Mouse (Mus musculus) embryo, embryonic 10.5 days (tissue): ENCODE measurements at regions not wholly inside any gene's neighbourhood (a gene's known extent, or its start where the extent isn't known, plus 50 kb on each side); places are given as distances from the start of the nearest gene placed in this dataset.
A peak's percentile ranks its signal among the peaks of the same experiment; 100 is the strongest.

Experiments used
- DNase-seq: peaks from one replicate; pipeline ENCODE4 v3.0.0-alpha.2; 2015; ENCODE audit warnings: low spot score

GRCm38 (mm10) chr16:5466760-5467159, 211.0 kb upstream of the Eef2kmt start:
- DNase-seq: no peak

- peak; percentile 72 for DNase-seq
Observed at GRCm38 (mm10) chr16:5455352-5455965, 199.7 kb upstream of the Eef2kmt start.

- peak; percentile 29 for DNase-seq
Observed at GRCm38 (mm10) chr16:5454243-5454642, 198.5 kb upstream of the Eef2kmt start.

DNA sequence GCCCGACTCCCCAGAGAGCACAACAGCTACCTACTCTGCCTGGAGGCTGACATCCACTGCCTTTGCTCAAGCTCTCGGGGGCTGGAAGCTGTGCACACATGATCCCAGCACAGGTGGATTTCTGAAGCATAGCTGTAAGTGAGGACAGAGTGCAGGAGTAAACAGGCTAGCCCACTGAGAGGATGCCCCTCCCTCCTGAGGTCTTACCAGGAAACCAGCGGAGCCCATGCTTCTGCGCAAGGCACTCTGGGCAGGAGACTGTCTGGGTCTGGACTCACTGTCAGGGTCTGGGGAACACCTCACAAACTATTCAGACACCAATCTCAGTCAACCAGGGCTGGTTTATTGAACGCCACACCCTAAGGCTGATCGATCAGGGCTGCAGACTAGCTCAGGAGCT, 197.2 kb upstream of the Eef2kmt start:
- no peak for DNase-seq

DNA sequence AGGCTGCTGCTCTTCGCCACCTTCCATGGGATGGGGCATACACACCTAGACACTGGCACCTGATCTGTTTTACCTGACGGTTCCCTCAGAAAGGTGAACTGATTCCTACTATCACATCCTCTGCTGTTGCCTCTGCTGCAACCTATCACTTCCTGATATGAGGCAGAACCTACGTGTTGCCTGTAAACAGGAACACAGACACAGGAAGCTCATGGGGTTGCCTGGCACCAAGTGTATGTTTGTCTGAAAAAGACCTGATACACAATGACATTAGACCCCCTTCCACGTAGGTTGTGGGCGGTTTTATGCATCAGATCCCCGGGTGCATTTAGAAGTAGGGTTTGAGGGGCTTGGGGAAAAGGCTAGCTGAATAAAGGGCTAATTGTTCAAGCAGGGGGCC, 190.0 kb upstream of the Eef2kmt start:
- DNase-seq: no peak

DNA sequence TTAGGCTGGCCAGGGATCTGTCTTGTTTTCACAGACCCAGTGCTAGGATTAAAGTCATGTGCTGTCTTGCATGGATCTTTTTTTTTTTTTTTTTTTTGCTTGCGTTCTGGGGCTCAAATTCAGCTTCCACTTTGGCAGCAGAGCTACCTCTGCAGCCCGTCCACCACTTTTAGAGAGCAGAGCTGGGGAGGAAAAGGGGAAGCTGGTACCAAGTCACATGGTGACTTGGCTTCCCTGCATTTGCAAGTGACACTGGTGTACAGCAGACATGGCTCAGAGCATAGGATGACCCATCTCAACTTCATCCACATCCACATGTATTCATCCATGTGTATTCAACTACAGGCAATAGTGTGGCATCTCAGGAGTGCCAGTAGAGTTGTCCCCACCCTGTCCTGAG, 189.0 kb upstream of the Eef2kmt start:
- no peak for DNase-seq

DNA sequence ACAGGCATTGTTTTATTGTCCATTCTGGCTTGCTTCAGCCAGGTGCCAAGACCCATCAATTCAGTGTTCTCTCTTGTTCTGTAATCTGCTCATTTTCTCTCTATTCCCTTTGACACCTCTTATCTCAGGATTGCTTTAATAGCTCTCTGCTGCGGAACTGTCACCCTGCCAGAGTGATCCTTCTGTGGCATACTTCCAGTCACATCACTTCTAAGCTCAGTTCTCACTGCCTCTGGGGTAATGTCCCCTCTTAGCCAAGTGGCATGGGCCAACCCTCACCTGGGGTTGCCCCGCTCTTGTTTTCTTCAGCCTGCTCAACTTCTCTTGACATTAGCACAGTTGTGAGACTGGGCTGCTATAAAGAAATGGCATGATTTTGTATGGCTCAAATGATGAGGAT, 183.9 kb upstream of the Eef2kmt start:
- DNase-seq: no peak

DNA sequence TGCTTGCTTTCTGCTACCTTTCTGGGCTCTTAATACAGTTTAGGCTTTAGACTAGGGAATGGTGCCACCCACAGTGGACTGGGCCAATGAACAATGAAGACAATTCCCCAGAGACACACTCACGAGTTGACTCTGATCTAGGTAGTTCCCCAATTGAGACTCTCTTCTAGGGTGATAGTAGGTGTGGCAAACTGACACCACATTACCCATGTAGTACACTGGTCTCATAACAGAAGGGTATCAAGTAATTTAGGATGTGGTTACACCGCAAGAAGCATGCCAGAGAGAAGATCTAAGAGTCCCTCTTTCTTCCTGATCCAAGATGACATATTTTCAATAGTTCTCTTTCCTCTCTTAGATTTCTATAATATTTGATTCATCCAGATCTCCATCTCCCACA, 182.6 kb upstream of the Eef2kmt start:
- no peak for DNase-seq

DNA sequence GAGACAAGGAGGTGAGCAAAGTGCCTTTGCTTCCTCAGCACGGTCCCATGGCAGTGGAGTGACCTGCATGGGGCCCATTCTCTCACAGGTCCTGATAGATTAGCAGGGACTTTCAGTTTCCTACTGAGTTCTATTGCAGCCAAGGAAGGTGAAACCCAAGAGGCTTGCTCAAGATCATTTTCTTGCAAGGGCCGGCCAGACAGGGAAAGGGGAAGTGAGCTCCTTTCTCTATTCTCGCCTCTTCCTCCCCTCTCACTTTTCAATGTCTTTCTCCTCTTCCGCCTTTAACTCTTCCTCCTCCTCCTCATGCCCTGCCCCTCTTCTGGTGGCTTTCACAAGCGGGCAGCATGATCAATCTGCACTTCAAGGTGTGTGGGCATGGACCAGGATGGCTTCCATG, 175.9 kb upstream of the Eef2kmt start:
- no peak for DNase-seq

- DNase-seq: no peak
Observed at GRCm38 (mm10) chr16:5431111-5431510, 175.3 kb upstream of the Eef2kmt start.

- DNase-seq: no peak
Observed at GRCm38 (mm10) chr16:5429466-5429865, 173.7 kb upstream of the Eef2kmt start.

- no peak for DNase-seq
Observed at GRCm38 (mm10) chr16:5425908-5426307, 170.1 kb upstream of the Eef2kmt start.

DNA sequence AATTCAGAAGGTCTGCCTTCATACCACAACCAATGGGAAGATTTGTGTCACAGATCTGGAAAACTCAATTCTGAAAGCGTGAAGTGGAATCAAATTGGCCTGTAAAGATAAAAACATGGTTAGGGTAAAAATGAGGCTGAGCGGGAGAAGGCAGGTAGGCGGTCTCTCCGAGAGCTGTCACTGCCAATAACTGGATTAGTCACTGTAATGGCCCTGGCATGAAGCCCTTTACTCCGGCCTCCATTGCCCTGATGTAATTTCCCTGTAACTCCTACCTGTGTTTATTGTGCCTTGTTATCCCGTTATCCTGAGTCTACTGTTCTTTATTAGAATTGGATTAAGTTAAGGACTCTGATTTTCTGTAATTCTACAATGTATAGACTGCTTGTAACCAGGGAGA, 166.3 kb upstream of the Eef2kmt start:
- DNase-seq: no peak

- DNase-seq: no peak
Observed at GRCm38 (mm10) chr16:5421591-5421990, 165.8 kb upstream of the Eef2kmt start.

DNA sequence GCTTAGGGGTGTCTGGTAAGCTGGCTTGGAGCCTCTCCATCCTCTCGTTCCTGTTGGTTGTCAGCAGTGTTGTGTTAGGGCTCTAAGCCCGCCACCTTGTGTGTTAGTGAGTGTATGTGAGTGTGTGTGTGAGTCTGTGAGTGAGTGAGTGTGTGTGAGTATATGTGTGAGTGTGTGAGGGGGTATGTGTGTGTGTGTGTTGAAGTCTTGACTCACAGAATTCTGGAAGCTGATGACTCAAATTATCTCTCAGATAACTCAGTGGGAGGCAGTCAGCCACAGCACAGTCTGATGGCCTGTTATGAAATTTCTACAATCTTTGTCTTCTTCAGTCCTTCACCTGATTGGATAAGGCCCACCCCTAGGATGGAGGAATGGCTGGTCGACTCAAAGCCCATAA, 163.7 kb upstream of the Eef2kmt start:
- no peak for DNase-seq

GRCm38 (mm10) chr16:5418462-5419197, 162.8 kb upstream of the Eef2kmt start:
- DNase-seq: no peak

GRCm38 (mm10) chr16:5415310-5415709, 159.5 kb upstream of the Eef2kmt start:
- DNase-seq: no peak

- no peak for DNase-seq
Observed at GRCm38 (mm10) chr16:5411819-5412385, 156.1 kb upstream of the Eef2kmt start.

DNA sequence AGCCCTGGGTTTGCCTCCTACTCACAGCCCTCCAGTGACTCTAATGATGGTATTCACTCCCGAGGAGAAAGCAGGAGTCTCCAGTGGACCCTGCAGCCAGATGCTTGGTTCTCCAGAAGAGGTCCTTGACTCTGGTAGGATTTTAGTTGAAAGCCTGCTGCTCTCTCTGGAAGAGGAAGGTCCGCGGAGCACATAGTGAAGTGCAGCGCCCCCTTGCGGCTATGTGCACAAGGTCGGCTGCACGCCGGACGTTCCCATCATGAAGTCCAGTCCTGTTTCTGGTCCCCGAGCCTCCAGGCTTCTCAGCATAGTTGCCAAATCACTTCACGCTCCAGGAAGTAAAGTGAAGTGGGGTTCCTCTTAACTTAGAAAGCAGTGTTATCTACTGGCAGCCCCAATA, 150.9 kb upstream of the Eef2kmt start:
- peak; percentile 87 for DNase-seq

DNA sequence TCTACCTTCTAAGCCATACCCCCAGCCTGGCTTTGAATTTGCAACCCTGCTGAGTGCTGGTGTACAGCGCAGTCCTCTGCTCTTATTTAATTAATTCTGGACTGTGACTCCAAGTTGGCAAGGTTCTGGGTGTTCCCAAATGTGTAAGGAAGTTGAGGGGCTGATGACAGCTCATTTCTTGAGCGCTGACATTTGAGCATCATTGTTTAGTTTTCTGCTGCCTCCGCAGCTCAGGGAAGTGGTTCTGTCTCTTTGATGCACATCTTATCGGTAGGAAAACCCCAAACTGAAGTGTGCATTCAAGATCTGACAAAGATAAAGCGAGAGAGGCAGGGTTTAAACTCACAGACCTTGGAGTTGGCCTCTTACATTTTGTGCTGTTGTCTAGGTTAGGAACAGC, 137.6 kb upstream of the Eef2kmt start:
- no peak for DNase-seq

GRCm38 (mm10) chr16:5382930-5383329, 127.1 kb upstream of the Eef2kmt start:
- DNase-seq: no peak

GRCm38 (mm10) chr16:5382228-5382884, 126.6 kb upstream of the Eef2kmt start:
- DNase-seq: no peak

- no peak for DNase-seq
Observed at GRCm38 (mm10) chr16:5380626-5381025, 124.8 kb upstream of the Eef2kmt start.
